ENCODE assay signal across 8 mouse cellular contexts in genomic region chr17:24708646-24709045, GRCm38 (mm10). TPM values are rescaled to one million over a fixed set of nuclear protein-coding genes. Genes with fewer than 3 reads are reported as not detected.
DNase-seq lines count a peak whose midpoint lies in the region; ATAC-seq and TF ChIP-seq lines count a peak whose summit lies in the region.
"Had no signal": no experiment of that assay in that cellular context is flagged by ENCODE, and none has a peak within 500 bp of the region (broad histone marks: within the 10 kb centered on the region; RNA-seq: fewer than 3 reads in every experiment).

No protein-coding gene starts in this region.

- WGBS in forebrain, embryonic 12.5 days = 33% methylated on average over 2 of the region's 2 CpGs

- H3K4me3 ChIP-seq in layer of hippocampus, adult 2 months = no peak overlapping the region
- peak overlapping the region; percentile 73 for H3K4me3 ChIP-seq in megakaryocyte, embryonic 14.5 days (replicated peaks)
- no peak overlapping the region for H3K4me3 ChIP-seq in forebrain, embryonic 12.5 days (replicated peaks)

- ATAC-seq in forebrain, embryonic 12.5 days (ENCODE audit: low FRiP score) = no peak

- peaks cover 21% of the 10 kb centered on the region for H3K36me3 ChIP-seq in megakaryocyte, embryonic 14.5 days (replicated peaks; ENCODE audit: low read length)
- peaks cover 19% of the 10 kb centered on the region for H3K36me3 ChIP-seq in forebrain, embryonic 12.5 days (replicated peaks)

- no peak for DNase-seq in layer of hippocampus, adult 2 months (ENCODE audit: low spot score in 2 of 2)
- no peak for DNase-seq in layer of hippocampus, adult 18-20 months (ENCODE audit: low spot score in 2 of 2)
- DNase-seq in MEL-GATA-1-ER (ENCODE audit: extremely low read depth, low read depth) = peak; percentile 58
- DNase-seq in embryo, embryonic 10.5 days (ENCODE audit: low spot score) = peak; percentile 64
- no peak for DNase-seq in left cerebral cortex, adult 8-10 months (ENCODE audit: low spot score in 2 of 2)
- DNase-seq: cerebellum, adult 8-10 months had no signal

- no peak overlapping the region for H3K27ac ChIP-seq in layer of hippocampus, adult 2 months
- H3K27ac ChIP-seq in forebrain, embryonic 12.5 days = no peak overlapping the region

- H3K9me3 ChIP-seq in megakaryocyte, embryonic 14.5 days = no peaks in the 10 kb centered on the region
- no peaks in the 10 kb centered on the region for H3K9me3 ChIP-seq in forebrain, embryonic 12.5 days

- no peak overlapping the region for H3K9ac ChIP-seq in forebrain, embryonic 12.5 days

- peaks cover 26% of the 10 kb centered on the region for H3K4me1 ChIP-seq in megakaryocyte, embryonic 14.5 days
- peaks cover 17% of the 10 kb centered on the region for H3K4me1 ChIP-seq in forebrain, embryonic 12.5 days

- no peak overlapping the region; the same call in 1 of the 2 replicates for H3K4me2 ChIP-seq in forebrain, embryonic 12.5 days

- H3K27me3 ChIP-seq in megakaryocyte, embryonic 14.5 days (replicated peaks) = no peaks in the 10 kb centered on the region
- H3K27me3 ChIP-seq in forebrain, embryonic 12.5 days = no peaks in the 10 kb centered on the region

- TF ChIP-seq CTCF in layer of hippocampus, adult 2 months (conservative IDR thresholded peaks at IDR 0.05) = peak; percentile 78

RNA-seq across cellular contexts. Expression of gene Tbl3, which starts 1.2 kb away (rescaled TPM):
- 10 to 100 TPM; 30.9 to 32.8 TPM for total RNA-seq in layer of hippocampus, adult 2 months (2021)
- 10 to 100 TPM; 31.7 to 32.5 TPM for total RNA-seq in layer of hippocampus, adult 18-20 months (2021)
- 16.6 and 17.1 TPM in 2 replicates for polyA plus RNA-seq in megakaryocyte, embryonic 14.5 days (2012; ENCODE audit: insufficient read depth, low replicate concordance)
- total RNA-seq in left cerebral cortex, adult 8-10 months (2022) = 10 to 100 TPM; 23.4 to 29.7 (median 25.6) TPM
- 94.7 and 98.0 TPM in 2 replicates for polyA plus RNA-seq in forebrain, embryonic 12.5 days (2016; fragmentation: Nextera tagmentation; extraction: Ambion mirVana)

RNA-seq across cellular contexts. Expression of gene Rnf151, which starts 9.2 kb away (rescaled TPM):
- total RNA-seq in layer of hippocampus, adult 2 months (2021) = under 1 TPM in 1 of 2 experiments, not detected in 1; 0.56 TPM
- under 1 TPM in 1 of 2 experiments, not detected in 1; 0.27 TPM for total RNA-seq in layer of hippocampus, adult 18-20 months (2021)
- polyA plus RNA-seq in megakaryocyte, embryonic 14.5 days (2012; ENCODE audit: insufficient read depth, low replicate concordance) = 0.74 TPM in 1 of 2 replicates, not detected in the other
- total RNA-seq in left cerebral cortex, adult 8-10 months (2022) = under 1 TPM in 1 of 4 experiments, not detected in 3; 0.37 TPM
- 0.29 TPM in 1 of 2 replicates, not detected in the other for polyA plus RNA-seq in forebrain, embryonic 12.5 days (2016; fragmentation: Nextera tagmentation; extraction: Ambion mirVana)

RNA-seq across cellular contexts. Expression of gene Rps2, which starts 9.3 kb away (rescaled TPM):
- 100 to 1,000 TPM; 302 to 315 TPM for total RNA-seq in layer of hippocampus, adult 2 months (2021)
- total RNA-seq in layer of hippocampus, adult 18-20 months (2021) = 100 to 1,000 TPM; 318 to 320 TPM
- 653 and 1,069 TPM in 2 replicates for polyA plus RNA-seq in megakaryocyte, embryonic 14.5 days (2012; ENCODE audit: insufficient read depth, low replicate concordance)
- total RNA-seq in left cerebral cortex, adult 8-10 months (2022) = 100 to 1,000 TPM; 270 to 312 (median 290) TPM
- 946 and 1,025 TPM in 2 replicates for polyA plus RNA-seq in forebrain, embryonic 12.5 days (2016; fragmentation: Nextera tagmentation; extraction: Ambion mirVana)

RNA-seq across cellular contexts. Expression of gene Noxo1, which starts 12.6 kb away (rescaled TPM):
- total RNA-seq in layer of hippocampus, adult 2 months (2021) = 1 to 10 TPM; 3.3 to 3.4 TPM
- total RNA-seq in layer of hippocampus, adult 18-20 months (2021) = 1 to 10 TPM; 3.2 to 3.7 TPM
- polyA plus RNA-seq in megakaryocyte, embryonic 14.5 days (2012; ENCODE audit: insufficient read depth, low replicate concordance) = 1.5 and 2.1 TPM in 2 replicates
- total RNA-seq in left cerebral cortex, adult 8-10 months (2022) = 1 to 10 TPM; 2.8 to 5.9 (median 3.0) TPM
- polyA plus RNA-seq in forebrain, embryonic 12.5 days (2016; fragmentation: Nextera tagmentation; extraction: Ambion mirVana) = 1.6 and 2.6 TPM in 2 replicates

RNA-seq across cellular contexts. Expression of gene Gfer, which starts 12.7 kb away (rescaled TPM):
- 10 to 100 TPM; 22.3 to 22.4 TPM for total RNA-seq in layer of hippocampus, adult 2 months (2021)
- total RNA-seq in layer of hippocampus, adult 18-20 months (2021) = 10 to 100 TPM; 18.8 to 23.1 TPM
- polyA plus RNA-seq in megakaryocyte, embryonic 14.5 days (2012; ENCODE audit: insufficient read depth, low replicate concordance) = 47.3 and 53.9 TPM in 2 replicates
- 10 to 100 TPM; 17.6 to 19.2 (median 18.0) TPM for total RNA-seq in left cerebral cortex, adult 8-10 months (2022)
- polyA plus RNA-seq in forebrain, embryonic 12.5 days (2016; fragmentation: Nextera tagmentation; extraction: Ambion mirVana) = 49.1 and 50.2 TPM in 2 replicates

Comparison
In these comparisons a context has a peak if more than half of its experiments do, and no peak if none do; other contexts are left out.
1. DNase-seq: peak in MEL-GATA-1-ER (single experiment) and embryo, embryonic 10.5 days (single experiment); none in layer of hippocampus, adult 2 months (0 of 2), layer of hippocampus, adult 18-20 months (0 of 2) and left cerebral cortex, adult 8-10 months (0 of 2).